Mouse (Mus musculus): ENCODE data around the gene Peg10. TPM values are rescaled to one million over a fixed set of nuclear protein-coding genes. Genes with fewer than 3 reads are reported as not detected.

Peg10 gene
- total RNA-seq (2021): 1 to 10 TPM; 1.1 to 1.3 TPM
- long read RNA-seq, experiment 1, partial matches to known transcripts: 0 of 1 reads
- long read RNA-seq, experiment 1, other reads (novel, unspliced or antisense): 1 of 1 reads
- long read RNA-seq, experiment 2: 0 reads

- peak; percentile 76 to 77 for DNase-seq
These were observed at the start of gene Peg10, which contains the start of gene Sgce for GRCm38 (mm10) chr6:4746696-4747439. Gene Peg10 (plus strand): TSS chr6:4747306. Gene Sgce (minus strand): TSS chr6:4747207.

GRCm38 (mm10) chr6:4701641-4702040 lies 45.5 kb upstream of the Peg10 start:
- no peak for DNase-seq

DNA sequence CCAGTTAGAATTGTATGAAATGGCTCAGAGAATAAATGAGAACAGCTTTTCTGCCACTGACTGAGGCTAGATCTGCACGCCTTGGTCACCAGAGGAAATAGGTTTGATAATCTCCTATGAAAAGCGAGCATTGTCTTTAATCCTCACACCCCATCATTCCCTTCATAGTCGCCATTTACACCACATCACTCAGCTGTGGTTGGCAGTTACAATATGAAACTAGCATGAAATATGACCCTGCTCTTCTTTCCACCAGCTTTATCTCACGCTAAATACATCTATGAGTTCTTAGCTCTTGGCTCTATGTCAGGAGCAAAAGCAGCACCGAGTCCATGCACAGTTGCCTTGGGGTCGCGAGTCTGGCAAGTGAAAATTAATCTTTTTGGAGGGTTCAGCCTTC lies 43.2 kb upstream of the Peg10 start:
- DNase-seq: no peak

DNA sequence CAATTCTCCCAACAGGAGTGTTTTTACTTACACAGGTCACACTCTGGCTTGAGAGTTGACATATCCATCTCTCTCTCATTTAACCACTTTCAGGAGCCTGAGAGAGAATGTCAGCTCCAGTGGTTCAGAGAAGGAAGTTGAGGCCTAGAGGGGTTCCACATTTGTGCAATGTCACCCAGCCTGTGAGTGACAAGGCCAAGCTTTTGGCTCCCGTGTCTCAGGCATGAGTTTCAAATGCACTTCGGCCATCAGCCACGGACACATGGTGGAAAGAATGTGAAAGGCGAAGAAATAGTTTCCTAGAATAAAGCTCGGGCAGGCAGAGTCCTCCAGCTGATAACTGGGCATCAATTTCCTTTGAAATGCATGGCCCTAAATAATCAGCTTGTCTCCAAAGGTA lies 40.7 kb upstream of the Peg10 start:
- DNase-seq: no peak

DNA sequence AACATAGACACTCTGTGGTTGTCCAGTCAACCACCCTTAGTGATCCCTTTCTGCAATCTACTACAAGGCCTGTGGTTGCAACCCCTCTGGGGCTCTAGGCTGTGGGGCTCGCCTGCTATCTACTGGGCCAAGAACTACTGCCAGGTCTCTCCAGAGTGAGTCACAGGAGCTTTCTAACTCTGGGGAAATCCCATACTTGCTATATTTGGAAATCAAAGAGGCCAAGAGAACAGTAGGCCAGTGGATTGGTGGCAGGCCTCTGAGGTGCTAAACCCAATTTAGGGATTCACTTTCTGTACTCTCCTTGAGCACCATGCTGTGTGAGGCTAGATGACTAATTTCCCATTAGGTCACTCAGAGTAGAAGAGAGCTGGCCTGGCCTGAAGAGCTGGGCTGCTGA lies 38.1 kb upstream of the Peg10 start:
- DNase-seq: peak; percentile 27 to 59

- DNase-seq: no peak
These were observed 30.9 kb upstream of the Peg10 start for GRCm38 (mm10) chr6:4716171-4716570.

- DNase-seq: no peak
These were observed 29.8 kb upstream of the Peg10 start for GRCm38 (mm10) chr6:4717344-4717743.

DNA sequence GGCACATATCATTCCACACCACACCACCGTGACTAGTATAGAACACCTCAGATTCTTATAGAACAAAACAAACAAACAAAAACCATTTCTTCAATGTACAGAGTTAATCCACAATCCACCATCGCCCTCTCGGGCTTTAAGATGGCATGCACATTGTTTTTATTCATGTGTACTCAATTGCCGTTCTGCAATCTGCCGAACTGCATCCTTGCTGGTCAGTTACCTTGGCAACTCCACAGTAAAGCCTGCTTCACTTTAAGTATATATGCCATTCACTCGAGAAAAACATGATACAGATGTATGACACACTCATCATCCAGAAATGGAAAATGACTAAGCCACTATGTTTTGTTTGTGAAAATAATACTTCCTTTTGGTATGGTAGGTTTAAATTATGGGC lies 25.0 kb upstream of the Peg10 start:
- no peak for DNase-seq

GRCm38 (mm10) chr6:4722739-4723138 lies 24.4 kb upstream of the Peg10 start:
- no peak for DNase-seq

- DNase-seq: no peak
These were observed 22.9 kb upstream of the Peg10 start for GRCm38 (mm10) chr6:4723998-4724757.

DNA sequence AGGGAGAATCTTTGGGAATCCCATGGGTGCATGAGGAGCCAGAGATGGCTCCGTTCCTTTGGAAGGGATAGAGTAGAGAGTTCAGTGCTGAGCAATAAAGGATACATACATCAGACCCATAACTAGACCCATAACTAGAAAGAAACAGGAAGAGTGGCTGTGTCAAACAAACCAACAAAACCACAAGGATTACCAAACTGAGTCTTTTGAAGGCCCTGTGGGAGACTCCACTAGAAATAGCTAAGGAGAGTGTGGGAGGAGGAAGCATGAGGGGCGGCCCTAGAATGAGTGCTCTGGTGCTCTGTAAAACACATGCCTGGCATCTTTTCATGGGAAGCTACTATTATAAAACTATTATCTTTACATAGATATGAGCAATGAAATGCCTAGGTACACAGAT lies 18.8 kb upstream of the Peg10 start:
- DNase-seq: no peak

DNA sequence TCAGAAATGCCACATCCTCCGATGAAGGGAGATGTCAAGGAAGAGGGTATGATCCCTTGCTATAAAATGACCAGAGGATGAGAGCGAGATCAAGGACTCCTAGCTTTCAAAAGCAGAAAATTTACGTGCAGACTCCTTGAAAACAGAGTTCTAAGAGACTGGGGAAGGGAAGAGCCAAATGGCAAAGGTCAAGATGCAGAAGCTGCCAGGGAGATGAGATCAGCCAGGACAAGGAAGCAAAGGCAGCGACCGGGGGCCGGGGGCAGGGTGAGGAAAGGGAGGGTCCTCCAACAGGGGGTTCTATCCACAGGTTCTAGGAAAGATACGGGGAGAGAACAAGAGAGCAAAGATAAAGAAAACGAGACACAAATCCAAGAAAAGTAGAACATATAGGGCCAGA lies 15.4 kb upstream of the Peg10 start:
- no peak for DNase-seq

- DNase-seq: no peak
These were observed 13.9 kb upstream of the Peg10 start for GRCm38 (mm10) chr6:4733208-4733607.

DNA sequence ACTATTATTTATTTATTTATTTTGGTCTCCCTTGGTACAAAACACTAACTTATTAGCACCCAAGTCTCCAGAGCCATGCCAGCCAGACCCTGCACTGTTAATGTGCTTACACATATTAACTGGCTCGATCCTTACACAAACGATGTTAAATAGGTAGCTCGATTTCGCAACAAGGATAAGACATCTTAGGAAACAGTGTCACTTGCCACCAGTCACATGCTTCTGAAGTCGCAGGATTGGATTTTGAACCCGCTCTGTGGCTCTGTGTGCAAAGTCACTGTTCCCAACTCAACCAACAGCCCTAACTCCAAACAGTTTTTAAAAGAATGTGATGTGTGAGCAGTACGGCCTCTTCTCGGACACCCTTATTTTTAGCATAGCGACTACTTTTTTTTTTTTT lies 10.7 kb upstream of the Peg10 start:
- no peak for DNase-seq

DNA sequence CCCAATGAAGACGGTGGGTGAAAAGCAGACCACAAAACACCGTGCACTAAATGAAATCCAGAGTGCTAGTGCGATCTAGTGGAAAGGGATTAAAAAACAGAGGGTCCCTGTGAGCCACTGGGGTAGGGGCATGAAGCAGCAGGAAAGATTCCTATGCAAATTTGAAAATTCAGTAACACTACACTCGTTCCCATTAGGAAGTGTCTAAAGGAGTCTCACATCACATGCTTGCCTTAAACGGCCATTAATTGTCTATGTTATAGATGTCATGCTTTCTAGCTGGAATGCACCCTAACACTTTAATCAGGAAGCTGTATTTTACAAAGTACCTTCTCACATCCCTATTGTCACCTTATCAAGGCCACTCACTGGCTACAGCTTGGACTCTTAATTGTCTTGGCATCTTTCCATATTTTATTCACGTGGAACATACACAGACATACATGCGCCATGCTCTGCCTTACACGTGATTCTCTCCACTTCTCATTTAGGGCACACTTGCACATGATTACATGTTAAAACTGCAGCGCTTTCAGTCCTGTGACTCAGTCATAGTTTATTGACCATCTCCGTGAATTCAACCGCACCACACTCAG lies 9.0 kb upstream of the Peg10 start:
- no peak for DNase-seq

DNA sequence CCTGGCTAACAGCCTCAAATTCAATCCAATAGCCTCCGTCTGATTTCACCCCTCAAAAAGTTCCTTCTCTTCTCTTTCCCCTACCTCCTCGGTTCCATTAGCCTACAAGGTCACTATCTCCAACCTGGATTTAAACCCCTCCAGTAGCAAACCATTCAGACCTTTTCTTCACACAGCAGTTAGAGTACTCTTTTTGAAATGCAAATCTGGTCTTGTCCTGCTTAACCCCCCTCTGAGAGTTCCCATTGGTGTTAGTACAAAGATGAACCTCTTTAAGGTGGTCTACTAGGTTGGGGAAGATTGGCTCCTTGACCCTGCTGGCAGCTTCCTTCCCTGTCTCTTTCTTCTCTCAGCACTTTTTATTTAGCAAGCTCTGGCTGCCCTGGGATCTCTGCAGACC lies 8.4 kb upstream of the Peg10 start:
- no peak for DNase-seq

DNA sequence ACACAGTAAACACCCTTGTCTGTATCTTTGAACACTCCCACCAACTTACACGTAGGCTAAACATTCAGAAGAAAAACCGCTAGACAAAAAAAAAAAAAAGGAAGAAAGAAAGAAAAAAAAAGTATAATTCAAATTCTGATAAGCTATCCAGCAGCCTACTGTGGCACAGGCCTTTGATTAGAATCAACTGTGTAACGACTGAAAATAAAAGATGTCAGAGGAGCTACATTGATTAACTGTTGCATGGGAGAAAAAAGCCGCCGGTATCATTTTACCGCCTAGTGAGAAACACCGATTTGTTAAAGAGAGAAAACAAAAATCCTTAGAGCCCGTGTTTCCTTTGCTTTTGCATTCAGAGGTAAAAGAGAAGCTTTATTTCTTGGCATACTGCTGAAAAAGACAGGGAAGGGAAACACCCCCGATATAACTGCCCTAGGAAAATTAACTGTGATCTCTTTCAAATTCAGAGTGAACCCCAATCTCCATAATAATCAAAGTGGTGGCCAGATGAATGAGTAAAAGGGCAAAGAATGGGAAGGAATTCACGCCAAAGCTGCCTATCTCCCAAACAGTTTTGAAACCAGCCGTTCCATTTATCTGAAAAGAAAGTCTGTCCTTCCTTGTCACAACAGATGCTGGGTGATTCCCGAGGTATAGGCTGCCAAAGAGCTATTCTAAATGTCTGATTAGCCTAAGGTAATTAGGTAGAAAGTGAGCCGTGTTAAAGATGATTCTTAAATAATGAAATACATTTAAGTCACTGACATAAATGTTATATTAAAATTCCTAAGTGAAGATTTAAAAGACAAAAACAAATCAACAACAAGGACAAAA lies 7.4 kb upstream of the Peg10 start:
- no peak for DNase-seq

DNA sequence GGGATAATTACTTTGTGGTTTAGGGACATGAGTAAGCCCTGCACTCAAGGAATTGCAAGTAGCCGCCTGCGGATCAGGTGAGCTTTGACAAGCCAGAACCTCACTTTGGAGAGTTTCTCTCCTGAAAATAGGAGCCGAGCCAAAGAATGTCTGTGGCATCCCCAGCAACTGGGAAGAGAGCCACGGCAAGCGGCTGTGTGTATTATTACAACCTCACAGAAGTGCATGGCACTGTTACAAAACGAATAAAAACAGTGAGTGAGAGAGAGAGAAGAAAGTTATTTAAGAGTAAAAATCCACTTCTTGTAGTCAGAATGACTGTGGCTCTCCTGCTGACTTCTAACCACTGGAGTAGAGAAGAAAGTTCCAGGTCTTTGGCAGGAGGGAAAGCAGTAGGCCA lies 6.6 kb upstream of the Peg10 start:
- DNase-seq: peak; percentile 66 to 70

GRCm38 (mm10) chr6:4746036-4746695 lies 940 bp upstream of the Peg10 start:
- peak in 1 of 2 experiments; percentile 38 for DNase-seq

DNA sequence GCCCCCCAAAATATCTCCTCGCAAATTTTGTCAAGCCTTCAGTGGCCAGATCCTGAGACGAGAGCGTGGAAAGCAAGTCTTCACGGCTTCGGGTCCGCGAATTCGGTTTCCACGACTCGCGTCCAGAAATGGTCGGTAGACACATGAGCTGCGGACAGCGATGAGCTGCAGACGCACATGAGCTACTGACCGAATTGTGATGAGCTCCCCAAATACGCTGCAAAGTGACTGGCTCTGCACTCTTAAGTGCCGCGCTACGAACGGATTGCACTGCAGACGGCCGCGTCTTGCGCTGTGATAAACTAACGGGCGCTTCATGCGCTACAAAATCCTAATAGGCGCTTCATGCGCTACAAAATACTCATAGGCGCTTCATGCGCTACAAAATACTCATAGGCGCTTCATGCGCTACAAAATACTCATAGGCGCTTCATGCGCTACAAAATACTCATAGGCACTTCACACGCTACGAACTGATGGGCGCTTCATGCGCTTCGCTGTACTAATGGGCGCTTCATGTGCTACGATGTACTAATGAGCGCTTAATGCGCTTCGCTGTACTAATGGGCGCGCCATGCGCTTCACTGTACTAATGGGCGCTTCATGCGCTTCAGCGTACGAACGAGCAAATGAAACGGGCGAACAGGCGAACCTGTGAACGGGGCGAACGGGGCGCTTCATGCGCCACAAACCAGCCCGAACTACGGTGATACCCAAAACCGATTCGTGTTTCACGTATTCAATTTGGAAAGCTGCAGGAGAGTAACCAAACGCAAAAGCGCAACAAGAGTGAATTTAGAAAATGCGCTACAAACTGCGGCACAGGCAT lies 785 bp downstream of the Peg10 start:
- peak; percentile 33 to 62 for DNase-seq
